Mouse (Mus musculus): ENCODE results near the gene Hnrnpa3.

DNA sequence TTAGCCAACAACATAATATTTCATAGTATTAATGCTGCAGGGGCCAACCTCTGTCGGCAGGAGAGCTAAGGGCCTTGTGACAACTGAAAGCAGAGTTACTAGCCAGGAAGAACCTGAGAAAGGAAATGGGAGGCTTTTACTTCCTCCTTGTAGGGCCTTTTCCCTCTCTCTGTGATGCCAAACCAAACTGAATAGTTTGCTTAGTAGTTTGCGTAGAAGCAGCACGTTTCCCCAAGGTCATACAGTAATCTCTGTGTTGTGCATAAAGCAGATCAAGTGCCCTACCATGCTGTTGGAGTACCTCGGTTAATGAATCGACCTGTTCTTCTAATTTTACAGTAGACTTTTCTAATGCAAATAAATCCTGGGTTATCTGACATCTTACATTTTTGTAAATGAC is 47.4 kb downstream of the Hnrnpa3 start:
- TF ChIP-seq CTCF (IDR thresholded peaks at IDR 0.05; ENCODE audit: low read depth) (no peak), EP300 (IDR thresholded peaks at IDR 0.05; ENCODE audit: low read depth) (no peak)

All from liver, postnatal 0 days (tissue).